ENCODE assay signal across 8 mouse cellular contexts in the genomic region with DNA sequence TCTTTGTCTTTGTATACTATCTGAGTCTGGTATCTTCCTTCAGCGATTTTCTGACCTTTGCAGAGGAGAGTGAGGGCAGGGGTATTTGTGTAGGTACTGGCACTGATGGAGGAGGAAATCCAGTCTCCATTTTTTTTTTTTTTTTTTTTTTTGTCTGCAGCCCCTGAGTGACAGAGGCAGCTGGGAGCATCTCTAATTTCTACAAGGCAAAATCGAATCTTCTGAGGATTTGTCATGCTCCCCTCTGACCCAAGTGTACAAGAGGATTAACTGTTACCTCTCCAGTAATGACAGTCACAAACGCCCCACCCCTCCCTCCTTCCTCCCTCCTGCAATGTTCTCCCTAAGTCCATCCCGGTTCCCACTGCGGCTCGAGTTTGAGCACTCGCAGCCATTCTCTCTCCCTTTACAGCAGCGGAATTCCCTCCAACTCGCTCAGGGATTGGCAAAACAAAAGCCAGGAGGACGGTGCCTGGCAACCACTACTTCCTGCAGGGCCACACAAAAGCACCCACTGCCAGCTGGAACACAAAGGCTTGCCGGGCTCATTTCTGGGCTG. TPM values are rescaled to one million over a fixed set of nuclear protein-coding genes. Genes with fewer than 3 reads are reported as not detected.
DNase-seq lines count a peak whose midpoint lies in the region; ATAC-seq and TF ChIP-seq lines count a peak whose summit lies in the region.

No protein-coding gene starts in this region.

- no peak for DNase-seq in heart, adult 11 months
- DNase-seq in brain, embryonic 14.5 days (ENCODE audit: low read depth): peak; percentile 92
- DNase-seq in left cerebral cortex, adult 2 months (ENCODE audit: extremely low spot score in 1 of 2, low spot score in 2 of 2): peak; percentile 37 to 51
- peak; percentile 70 for DNase-seq in neural tube, embryonic 11.5 days (ENCODE audit: low spot score)
- DNase-seq in thymus, postnatal 0 days (ENCODE audit: low spot score): no peak
- DNase-seq in spleen, postnatal 36 days (ENCODE audit: low spot score in 2 of 2): no peak

- no peak for TF ChIP-seq POLR2A in brain, embryonic 14.5 days (IDR thresholded peaks at IDR 0.05; ENCODE audit: borderline replicate concordance, extremely low read depth, insufficient read depth, insufficient read length, poor library complexity, severe bottlenecking)

- no peak for TF ChIP-seq CTCF in brain, embryonic 14.5 days (IDR thresholded peaks at IDR 0.05; ENCODE audit: borderline replicate concordance, extremely low read depth, insufficient read depth, insufficient read length)
- no peak for TF ChIP-seq CTCF in left cerebral cortex, adult 2 months (IDR thresholded peaks at IDR 0.05)

- H3K4me1 ChIP-seq in heart, embryonic 11.5 days (ENCODE audit: control insufficient read depth, insufficient read depth, low read length): no peaks in the 10 kb centered on the region
- H3K4me1 ChIP-seq in neural tube, embryonic 11.5 days (ENCODE audit: control insufficient read depth, insufficient read depth, low read length): no peaks in the 10 kb centered on the region

- H3K4me3 ChIP-seq in heart, embryonic 11.5 days (ENCODE audit: low read depth, low read length): no peak overlapping the region
- peak overlapping the region; percentile 27 for H3K4me3 ChIP-seq in left cerebral cortex, adult 2 months
- no peak overlapping the region for H3K4me3 ChIP-seq in neural tube, embryonic 11.5 days (ENCODE audit: low read depth, low read length)

- ATAC-seq in heart, embryonic 11.5 days (replicated peaks; ENCODE audit: insufficient number of reproducible peaks, low FRiP score, low TSS enrichment): no peak
- peak; percentile 93 for ATAC-seq in frontal cortex, adult (ENCODE audit: low TSS enrichment)
- peak; percentile 76 for ATAC-seq in neural tube, embryonic 11.5 days (ENCODE audit: insufficient read depth, low FRiP score, low TSS enrichment)

- H3K27me3 ChIP-seq in heart, embryonic 11.5 days (ENCODE audit: control insufficient read depth, insufficient read depth, low read length): no peaks in the 10 kb centered on the region
- no peaks in the 10 kb centered on the region for H3K27me3 ChIP-seq in neural tube, embryonic 11.5 days (ENCODE audit: control insufficient read depth, insufficient read depth, low read length)

- H3K36me3 ChIP-seq in heart, embryonic 11.5 days (ENCODE audit: control insufficient read depth, insufficient read depth, low read length): no peaks in the 10 kb centered on the region
- no peaks in the 10 kb centered on the region for H3K36me3 ChIP-seq in neural tube, embryonic 11.5 days (ENCODE audit: control insufficient read depth, insufficient read depth, low read length)

- H3K4me2 ChIP-seq in heart, embryonic 11.5 days: peak overlapping the region; percentile 56
- peak overlapping the region; percentile 24 for H3K4me2 ChIP-seq in neural tube, embryonic 11.5 days (ENCODE audit: low read depth)

- 11% methylated on average over 11 of the region's 11 CpGs for WGBS in heart, embryonic 11.5 days (ENCODE audit: insufficient replicate concordance)
- 4% methylated on average over 11 of the region's 11 CpGs for WGBS in neural tube, embryonic 11.5 days

- intact Hi-C loops in left cerebral cortex, adult 2 months (cut with DNase I): no loop called here

- peak overlapping the region; percentile 58; the same call in 1 of the 2 replicates for H3K9ac ChIP-seq in heart, embryonic 11.5 days (ENCODE audit: low read depth, low read length)
- H3K9ac ChIP-seq in neural tube, embryonic 11.5 days (ENCODE audit: low read length): peak overlapping the region; percentile 19

- no peaks in the 10 kb centered on the region for H3K9me3 ChIP-seq in heart, embryonic 11.5 days (replicated peaks; ENCODE audit: control insufficient read depth, low read length)
- no peaks in the 10 kb centered on the region for H3K9me3 ChIP-seq in neural tube, embryonic 11.5 days (ENCODE audit: control insufficient read depth, low read length)

- H3K27ac ChIP-seq in heart, embryonic 11.5 days (ENCODE audit: low read depth, low read length): no peak overlapping the region
- no peak overlapping the region for H3K27ac ChIP-seq in left cerebral cortex, adult 2 months
- H3K27ac ChIP-seq in neural tube, embryonic 11.5 days (ENCODE audit: low read depth, low read length): no peak overlapping the region; the same call in 1 of the 2 replicates

RNA-seq across cellular contexts. Expression of a gene that starts 35.9 kb away (rescaled TPM):
- polyA plus RNA-seq in heart, embryonic 11.5 days (2014; fragmentation: Nextera tagmentation; extraction: Ambion mirVana): 1.9 and 2.5 TPM in 2 replicates
- polyA plus RNA-seq in brain, embryonic 14.5 days (2012; rRNA removed): 2.1 and 3.8 TPM in 2 replicates
- total RNA-seq in left cerebral cortex, adult 2 months (2021): 1 to 10 TPM; 4.2 to 4.6 TPM
- polyA plus RNA-seq in neural tube, embryonic 11.5 days (2014; fragmentation: Nextera tagmentation; extraction: Ambion mirVana): 0.86 and 1.7 TPM in 2 replicates
- 0.17 and 0.26 TPM in 2 replicates for polyA plus RNA-seq in thymus, postnatal 0 days (2015; fragmentation: Nextera tagmentation; extraction: Ambion mirVana)

Comparison
In these comparisons a context has a peak if more than half of its experiments do, and no peak if none do; other contexts are left out.
1. DNase-seq: peak in brain, embryonic 14.5 days (single experiment), left cerebral cortex, adult 2 months (2 of 2) and neural tube, embryonic 11.5 days (single experiment); none in heart, adult 11 months (single experiment), thymus, postnatal 0 days (single experiment) and spleen, postnatal 36 days (0 of 2).